Mouse (Mus musculus) heart, adult 8-10 months (tissue): ENCODE measurements around the gene Lrrc23. TPM values are rescaled to one million over a fixed set of nuclear protein-coding genes. Genes with fewer than 3 reads are reported as not detected.

ENCODE experiments used
- DNase-seq: peaks from one replicate; pipeline ENCODE4 v3.0.0; 2022; ENCODE audit warnings: low spot score
- total RNA-seq, 4 experiments: library from RNA; stranded (reverse); gene quantifications; 2 replicates each; pipeline ENCODE4 v1.2.4; 2022

Gene Lrrc23
- total RNA-seq, 4 experiments from 2014 or later, result 0.37 to 1.2 (median 0.41) TPM; not detected in 1

- no peak for DNase-seq
Observed at GRCm38 (mm10) chr6:124742839-124743514, 36.5 kb downstream of the Lrrc23 start.

- no peak for DNase-seq
Observed at GRCm38 (mm10) chr6:124741842-124742241, 37.7 kb downstream of the Lrrc23 start.

- peak; percentile 90 for DNase-seq
Observed at GRCm38 (mm10) chr6:124740888-124741761, 38.4 kb downstream of the Lrrc23 start, which contains the start of gene Grcc10. Grcc10 (minus strand) TSS chr6:124741374.

GRCm38 (mm10) chr6:124740211-124740887 is 39.2 kb downstream of the Lrrc23 start:
- no peak for DNase-seq

GRCm38 (mm10) chr6:124739231-124739796 is 40.2 kb downstream of the Lrrc23 start:
- DNase-seq, result no peak

GRCm38 (mm10) chr6:124738511-124739023 is 41.0 kb downstream of the Lrrc23 start, which contains the start of gene Ptpn6:
Ptpn6 (minus strand) TSS chr6:124738714.
- DNase-seq, result no peak

- no peak for DNase-seq
Observed at GRCm38 (mm10) chr6:124737040-124737439, 42.5 kb downstream of the Lrrc23 start.

GRCm38 (mm10) chr6:124734417-124734816 is 45.1 kb downstream of the Lrrc23 start:
- DNase-seq, result no peak

- DNase-seq, result no peak
Observed at GRCm38 (mm10) chr6:124732476-124733370, 46.8 kb downstream of the Lrrc23 start.

- no peak for DNase-seq
Observed at GRCm38 (mm10) chr6:124731038-124731437, 48.5 kb downstream of the Lrrc23 start.

- DNase-seq, result no peak
Observed at GRCm38 (mm10) chr6:124729850-124730705, 49.4 kb downstream of the Lrrc23 start.

- no peak for DNase-seq
Observed at GRCm38 (mm10) chr6:124728621-124729020, 50.9 kb downstream of the Lrrc23 start.

- DNase-seq, result no peak
Observed at GRCm38 (mm10) chr6:124724472-124724871, 55.1 kb downstream of the Lrrc23 start.

- DNase-seq, result no peak
Observed at GRCm38 (mm10) chr6:124723541-124723940, 56.0 kb downstream of the Lrrc23 start.

- DNase-seq, result no peak
Observed at GRCm38 (mm10) chr6:124722876-124723473, 56.6 kb downstream of the Lrrc23 start.

- no peak for DNase-seq
Observed at GRCm38 (mm10) chr6:124720904-124721303, 58.6 kb downstream of the Lrrc23 start.
